Mouse (Mus musculus) kidney, postnatal 25 days (tissue): ENCODE data around the gene Sh2d7.
A peak's percentile ranks its signal among the peaks of the same experiment; 100 is the strongest.

Experiments
- DNase-seq, 2 experiments: peaks; one replicate each; pipeline ENCODE4 v3.0.0; 2021; ENCODE audit warnings: mixed read lengths in 2 of 2

Gene Sh2d7

DNA sequence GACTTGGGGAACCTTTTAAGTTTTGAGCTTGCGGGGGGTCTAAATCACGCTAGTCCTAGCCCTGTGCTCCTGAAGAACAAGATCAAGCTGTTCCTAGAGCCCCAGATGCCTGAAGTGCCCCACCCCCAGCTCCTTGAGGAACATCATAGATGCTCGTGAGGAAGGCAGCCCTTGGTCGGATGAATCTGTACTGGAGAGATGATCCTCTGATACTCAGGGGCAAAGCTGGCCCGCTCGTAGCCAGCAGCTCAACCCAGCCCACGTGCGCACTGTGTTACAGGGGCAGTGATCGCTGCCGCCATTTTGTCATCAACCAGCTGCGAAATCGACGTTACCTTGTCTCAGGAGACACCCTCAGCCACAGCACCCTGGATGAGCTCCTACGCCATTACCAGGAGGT lies at the start of gene Sh2d7:
TSS of gene Sh2d7 (plus strand) at position 301 of the 400 bp plus-strand sequence.
- no peak for DNase-seq

DNA sequence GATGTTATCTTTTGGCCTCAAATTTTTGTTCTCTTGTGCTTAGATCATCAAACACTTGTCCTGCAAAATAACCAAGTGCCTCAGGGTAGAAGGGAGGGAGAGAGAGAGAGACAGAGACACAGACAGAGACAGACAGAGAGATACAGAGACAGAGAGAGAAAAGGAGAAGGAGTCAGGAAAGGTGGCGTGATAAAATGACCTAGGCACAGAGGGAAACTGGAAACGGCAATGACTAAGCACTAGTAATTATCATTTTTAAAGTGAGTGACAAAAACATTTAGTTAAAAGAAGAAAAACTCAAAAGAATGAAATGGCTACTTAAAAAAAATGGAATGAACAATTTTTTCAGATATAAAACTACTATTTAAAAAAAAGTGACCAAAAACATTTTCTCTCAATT lies 49.2 kb upstream of the Sh2d7 start:
- no peak for DNase-seq

DNA sequence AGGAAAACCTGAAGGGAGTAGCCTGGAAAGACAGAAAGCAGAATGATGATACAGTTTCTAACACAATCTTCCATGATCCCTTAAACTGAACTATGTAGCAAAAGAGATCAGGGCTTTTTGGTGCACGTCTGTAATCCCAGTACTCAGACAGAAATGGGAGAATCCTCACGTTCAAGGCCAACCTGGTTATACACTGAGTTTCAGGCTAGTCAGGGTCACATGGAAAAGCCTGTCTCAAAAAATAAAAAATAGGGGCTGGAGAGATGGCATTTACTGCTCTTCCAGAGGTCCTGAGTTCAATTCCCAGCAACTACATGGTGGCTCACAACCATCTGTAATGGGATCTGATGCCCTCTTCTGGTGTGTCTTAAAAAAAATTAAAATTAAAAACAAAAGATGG lies 48.4 kb upstream of the Sh2d7 start:
- no peak for DNase-seq

DNA sequence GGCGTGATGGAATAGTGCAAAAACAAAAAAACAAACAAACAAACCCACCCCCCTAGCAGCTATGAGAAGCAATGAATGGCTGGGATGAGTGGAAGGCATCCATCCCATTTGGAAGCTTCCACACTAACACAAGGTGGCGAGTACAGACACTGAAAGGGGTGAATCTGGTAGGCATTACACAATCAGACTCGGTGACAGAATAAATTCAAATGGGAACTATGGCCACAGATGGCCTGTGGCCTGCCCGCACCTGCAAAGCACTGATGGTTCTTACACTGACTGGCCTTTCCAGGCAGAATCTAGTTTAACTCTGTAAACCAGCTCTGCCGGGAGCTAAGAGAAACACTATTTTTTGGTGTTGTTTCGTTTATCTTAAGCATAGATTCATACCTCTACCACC lies 39.5 kb upstream of the Sh2d7 start:
- DNase-seq = no peak

DNA sequence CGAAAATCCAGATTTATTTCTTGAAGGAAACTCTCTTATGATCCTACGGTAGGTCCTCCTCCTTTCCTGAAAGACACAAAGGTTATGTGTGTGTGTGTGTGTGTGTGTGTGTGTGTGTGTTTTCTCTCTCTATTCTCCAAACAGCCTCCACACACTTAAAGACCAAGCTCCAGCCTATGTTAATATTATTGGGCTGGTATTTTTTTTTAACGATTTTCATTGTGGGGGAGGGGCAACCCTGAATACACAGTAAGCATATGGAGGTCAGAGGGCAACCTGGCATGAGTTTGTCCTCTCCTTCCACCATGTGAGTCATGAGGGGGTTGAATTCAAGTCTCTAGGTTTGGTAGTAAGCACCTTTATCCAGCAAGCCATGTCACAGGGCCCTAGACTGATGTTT lies 39.0 kb upstream of the Sh2d7 start:
- no peak for DNase-seq

DNA sequence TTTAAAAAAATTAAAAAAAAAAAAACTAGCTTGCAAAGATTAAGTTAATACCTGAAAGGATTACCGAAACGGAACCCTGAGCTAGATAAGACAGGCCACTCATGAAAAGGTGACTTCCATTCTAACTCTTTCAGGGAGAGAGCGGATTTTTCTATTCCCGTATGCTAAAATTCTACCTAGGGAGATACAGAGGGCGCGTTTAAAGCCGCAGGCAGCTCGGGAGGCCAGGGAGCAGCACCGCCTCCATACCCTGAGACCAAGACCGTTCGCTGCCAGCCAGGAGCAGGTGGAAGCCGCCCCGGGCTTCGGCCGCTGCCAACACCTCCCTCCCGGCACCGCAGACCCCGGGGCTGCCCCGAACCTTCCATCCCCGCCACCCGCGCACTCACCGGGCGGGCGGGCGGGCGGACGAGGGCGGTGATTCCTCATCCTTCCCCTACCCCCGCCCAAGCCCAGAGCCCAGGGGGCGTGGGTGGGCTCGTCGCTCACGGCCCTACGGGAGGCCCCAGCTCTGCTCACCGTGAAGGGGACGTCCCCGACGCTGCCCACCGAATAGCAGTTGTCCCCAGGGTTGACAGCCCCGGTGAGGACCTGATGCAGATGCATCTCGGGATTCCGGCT lies 37.8 kb upstream of the Sh2d7 start:
- peak; percentile 58 to 77 for DNase-seq

DNA sequence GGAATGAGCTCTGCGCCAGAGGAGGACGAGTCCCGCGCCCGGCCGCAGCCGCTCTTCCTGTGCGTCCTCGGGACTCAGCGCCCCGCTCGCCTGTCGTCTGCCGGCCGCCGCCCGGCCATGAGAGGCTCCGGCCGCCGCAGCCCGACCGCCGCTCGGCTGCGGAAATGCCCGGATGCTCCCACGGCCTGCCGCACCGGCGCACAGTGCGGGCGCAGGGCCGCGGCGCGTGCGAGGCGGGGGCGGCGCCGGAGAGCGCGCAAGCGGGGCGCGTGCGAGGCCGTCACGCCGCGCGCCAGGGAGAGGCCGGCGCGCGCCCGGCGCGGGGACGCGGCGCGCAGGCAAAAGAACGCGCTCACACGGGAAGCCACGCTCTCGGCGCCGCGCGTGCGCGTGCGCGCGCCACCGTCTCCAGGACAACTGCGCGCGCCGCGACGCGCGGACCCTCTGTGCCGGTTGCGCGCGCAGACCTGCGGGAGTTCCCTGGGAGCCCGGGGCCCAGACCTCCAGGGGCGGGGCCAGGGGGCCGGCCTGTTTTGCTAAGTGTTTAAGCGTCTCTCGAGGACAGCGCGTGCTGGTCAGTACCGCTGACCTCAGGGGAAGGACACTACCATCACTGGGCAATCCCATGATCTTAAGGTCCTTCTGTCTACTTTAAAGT lies 37.2 kb upstream of the Sh2d7 start, which contains the start of gene Dmxl2:
TSS of gene Dmxl2 (minus strand) at position 174 of the 658 bp plus-strand sequence.
- peak; percentile 96 to 98 for DNase-seq

DNA sequence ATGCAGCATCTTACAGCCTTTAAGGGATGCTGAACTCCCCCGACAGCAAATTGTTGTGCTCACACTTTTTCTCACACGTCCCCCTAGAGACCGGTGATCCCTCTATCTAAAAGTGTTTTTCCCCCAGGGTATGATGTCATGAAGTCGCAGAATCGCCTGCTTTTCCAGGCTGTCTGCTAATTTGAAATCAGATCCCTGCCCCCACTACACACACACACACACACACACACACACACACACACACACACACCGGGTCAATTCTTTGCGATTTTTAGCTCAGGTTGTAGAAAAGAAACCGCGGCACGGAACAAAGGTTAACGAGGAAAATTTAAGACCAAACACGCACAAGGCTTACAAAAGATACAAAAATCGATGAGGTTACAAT lies 36.7 kb upstream of the Sh2d7 start:
- peak; percentile 25 to 49 for DNase-seq

DNA sequence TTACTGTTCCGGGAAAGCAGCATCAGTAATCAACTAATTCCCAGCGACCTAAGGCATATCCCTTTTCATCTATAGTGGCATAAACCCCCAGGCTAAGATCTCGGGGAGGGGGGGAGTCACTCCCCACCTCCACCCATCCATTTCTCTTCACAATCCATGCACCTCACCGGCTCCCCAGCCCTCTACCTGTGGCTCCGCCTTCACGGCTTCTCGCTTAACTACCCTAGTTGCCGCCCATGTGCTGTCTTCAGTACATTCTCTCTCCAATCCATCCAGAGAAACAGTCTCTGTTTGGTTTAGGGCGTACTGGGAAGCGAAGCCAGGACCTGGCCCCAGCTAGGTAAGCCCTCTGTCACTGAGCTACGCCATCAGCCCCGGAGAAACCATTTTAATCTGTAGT lies 35.9 kb upstream of the Sh2d7 start:
- DNase-seq = peak; percentile 48 to 72

DNA sequence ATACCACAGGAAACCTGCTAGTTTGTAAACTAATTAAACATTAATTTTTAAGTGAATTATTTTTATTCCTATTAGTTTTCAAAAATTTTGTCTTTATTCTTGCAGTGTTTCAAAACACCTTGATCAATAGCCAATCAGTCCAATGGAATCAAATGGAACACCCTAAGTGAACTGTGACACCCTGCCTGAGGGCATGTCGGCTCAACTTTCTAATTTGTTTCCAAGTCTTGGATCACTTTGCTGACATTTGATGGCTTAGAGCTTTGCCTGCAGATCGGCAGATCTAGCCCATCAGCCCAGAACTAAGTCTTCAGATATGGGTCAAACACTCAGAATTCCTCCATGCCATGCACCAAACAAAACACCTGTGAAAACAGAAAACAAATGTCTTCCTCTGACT lies 22.8 kb upstream of the Sh2d7 start:
- DNase-seq = no peak

DNA sequence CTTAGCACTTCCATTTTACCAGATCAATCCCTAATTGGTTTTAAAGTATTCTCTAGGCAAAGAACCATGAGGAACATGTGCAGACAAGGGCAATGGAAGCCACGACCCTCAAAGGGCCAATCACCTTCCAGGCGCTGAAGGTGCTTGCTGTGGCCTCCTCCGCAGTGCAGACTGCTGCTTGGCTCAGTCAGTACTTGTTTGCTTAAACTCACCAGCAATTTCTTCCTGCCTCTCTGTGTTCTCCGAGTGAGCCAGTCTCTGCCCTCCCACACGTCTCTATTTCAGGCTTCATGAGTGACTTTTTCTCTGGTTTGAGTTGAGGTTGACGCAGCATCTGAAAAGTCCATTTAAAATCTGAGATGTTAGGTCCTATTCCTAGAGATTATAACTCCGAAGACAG lies 19.9 kb upstream of the Sh2d7 start:
- DNase-seq = no peak

DNA sequence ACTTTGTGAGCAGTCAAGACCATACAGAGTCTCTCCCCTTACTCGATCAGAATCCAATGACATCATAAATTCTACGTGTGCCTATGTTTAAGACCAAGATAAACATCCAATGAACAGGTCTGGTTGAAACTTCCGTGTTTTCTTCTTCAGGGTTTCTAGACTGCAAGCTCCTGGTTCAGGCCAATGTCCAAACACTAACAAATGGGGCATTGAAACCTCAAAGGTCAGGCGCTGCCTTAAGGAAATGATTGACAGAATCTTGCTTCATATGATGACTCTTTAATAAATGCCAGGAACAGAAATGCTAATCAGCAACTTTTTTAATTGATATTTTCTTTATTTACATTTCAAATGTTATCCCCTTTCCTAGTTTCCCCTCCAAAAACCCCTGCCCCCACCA lies 18.5 kb upstream of the Sh2d7 start:
- peak; percentile 54 to 56 for DNase-seq

DNA sequence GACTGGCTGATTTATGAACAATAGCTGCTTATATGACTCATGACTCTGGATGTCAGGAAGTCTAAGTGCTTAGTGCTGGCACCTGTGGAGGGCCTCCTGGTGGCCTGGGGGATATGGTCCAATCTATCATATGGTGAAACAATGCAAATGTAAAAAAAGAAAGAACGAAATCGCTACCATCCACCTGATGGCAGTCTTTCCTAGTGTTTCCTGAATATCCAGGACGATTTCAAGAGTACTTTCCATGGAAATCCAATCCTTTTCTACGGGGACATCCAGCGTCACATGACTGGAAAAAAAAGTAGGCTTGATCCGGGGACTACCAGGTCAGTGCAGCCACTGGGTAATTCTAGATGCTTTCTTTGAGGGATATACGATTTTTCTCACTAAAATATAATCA lies 11.1 kb upstream of the Sh2d7 start:
- DNase-seq = no peak

DNA sequence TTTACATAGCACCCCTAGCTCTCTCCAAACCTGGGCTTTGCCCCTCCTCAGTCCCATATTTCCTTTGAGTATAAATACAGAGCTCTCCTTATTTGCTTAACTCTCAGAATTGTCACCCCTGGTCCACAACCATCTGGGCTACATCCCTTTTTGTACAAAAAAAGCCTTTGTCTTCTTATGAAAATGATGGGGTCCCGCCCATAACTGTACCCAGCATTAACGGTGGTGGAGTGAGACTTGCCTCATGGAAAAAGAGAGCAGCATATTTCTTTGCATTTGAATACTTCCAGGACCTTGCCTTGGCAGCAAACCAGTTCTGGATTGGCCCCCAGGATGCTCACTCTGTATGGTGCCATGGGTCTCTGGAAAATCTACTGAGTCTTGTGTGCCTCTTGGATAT lies 8.8 kb upstream of the Sh2d7 start:
- DNase-seq = no peak

DNA sequence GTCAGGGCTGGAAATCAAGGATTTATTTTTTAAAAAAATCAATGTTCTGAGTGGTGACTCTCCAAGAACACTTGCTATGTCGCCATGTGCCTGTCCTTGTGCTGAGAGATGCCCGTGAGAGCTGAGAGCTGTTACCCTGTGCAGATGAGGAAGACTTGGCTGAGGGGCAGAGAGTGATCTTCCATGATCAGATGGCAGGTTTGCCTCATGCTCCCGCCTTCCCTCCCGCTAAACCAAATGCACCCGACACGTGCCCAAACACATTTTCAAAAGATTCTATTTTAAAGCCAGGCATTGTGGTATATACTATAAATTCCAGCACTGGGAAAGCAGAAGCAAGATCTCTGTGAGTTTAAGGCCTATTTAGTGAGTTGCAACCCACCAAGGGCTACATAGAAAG lies 7.9 kb upstream of the Sh2d7 start:
- no peak for DNase-seq

DNA sequence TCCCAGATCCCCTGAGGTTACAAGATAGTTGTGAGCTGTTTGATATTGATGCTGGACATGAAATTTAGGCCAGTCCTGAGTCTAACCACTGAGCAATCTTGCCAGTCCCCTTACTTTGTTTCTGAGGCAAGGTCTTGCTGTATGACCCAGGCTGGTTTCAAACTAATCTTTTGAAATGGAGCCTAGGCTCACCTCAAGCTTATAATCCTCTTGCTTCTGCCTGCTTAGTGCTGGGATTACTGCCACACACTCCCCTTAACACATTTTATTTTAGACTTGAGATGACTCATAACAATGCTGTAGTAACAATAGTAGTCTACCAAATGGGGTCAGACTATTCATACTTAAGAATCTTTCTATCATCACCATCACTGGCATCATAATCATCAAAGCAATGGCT lies 7.4 kb upstream of the Sh2d7 start:
- no peak for DNase-seq

DNA sequence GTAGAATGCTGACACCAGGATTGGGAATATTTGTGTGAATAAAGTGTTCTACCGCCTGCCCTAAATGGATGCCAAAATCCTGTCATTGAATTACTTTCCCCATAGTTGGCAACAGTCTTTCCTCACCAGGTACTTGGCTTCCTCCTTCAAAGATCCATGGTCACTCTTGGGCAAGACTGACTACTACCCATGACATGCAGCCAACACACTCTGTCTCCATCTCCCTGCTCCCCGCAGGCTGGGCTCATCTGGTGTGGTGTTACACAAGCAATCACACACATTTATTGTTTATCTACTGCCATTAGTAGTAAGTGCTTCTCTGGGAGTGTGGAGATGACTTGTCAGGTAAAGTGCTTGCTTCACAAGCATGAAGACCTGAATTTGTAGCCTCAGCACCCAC lies 5.9 kb upstream of the Sh2d7 start:
- DNase-seq = no peak

DNA sequence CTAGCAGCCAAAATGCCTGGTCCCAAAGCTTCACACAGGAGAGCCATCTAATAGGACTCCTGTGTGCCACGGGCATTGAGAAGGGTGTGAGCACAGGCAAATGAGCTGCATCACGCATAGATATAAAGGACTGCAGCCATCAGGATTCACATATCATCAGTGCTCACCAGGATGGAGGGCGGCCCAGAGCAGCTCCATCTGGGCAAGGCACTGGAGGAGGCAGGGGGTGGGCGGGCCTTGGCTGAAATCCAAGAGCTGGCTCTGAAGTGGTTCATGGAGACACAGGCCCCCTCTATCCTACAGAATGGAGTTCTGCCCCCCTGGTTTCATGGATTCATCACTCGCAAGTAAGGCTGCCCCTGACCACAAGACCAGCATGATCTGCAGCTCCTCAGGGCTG lies 4.8 kb upstream of the Sh2d7 start:
- peak in 1 of 2 experiments; percentile 9 for DNase-seq

DNA sequence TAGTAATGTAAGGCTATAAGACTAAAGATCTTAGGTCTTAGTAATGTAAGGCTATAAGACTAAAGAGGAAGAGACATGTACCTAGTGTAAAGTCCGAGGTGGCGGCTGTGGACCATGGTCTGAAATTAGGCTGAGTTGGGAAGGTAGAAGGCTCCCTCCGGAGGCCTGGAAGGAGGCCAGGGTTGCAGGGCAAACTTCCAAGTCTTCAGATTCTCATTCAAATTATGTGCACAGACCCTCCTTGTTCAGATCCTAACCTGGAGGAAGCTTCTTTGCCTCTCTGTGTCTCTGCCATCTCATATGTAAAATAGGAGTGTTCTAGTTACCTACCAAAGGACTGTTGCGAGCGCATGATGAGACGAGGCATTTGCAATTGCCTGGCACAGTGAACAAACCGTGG lies 2.5 kb upstream of the Sh2d7 start:
- DNase-seq = peak in 1 of 2 experiments; percentile 65

DNA sequence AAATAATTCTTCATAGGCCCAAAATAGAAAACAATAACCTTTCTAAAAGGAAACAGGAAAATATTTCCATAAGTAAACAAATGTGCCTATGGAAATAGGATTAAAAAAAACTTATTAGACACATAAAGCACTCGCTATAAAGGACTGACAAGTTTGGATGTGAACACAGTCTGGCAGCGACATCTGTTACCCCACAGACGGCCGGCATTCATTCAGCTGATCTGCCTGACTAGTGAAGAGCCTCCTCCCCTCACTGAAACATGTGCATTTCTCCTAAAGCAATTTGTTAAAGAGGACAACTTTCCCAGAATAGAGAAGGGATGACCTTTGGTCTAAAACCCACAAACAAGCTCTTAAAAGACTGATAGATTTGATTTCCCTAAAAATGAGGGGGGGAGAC lies 1.8 kb upstream of the Sh2d7 start:
- DNase-seq = no peak

DNA sequence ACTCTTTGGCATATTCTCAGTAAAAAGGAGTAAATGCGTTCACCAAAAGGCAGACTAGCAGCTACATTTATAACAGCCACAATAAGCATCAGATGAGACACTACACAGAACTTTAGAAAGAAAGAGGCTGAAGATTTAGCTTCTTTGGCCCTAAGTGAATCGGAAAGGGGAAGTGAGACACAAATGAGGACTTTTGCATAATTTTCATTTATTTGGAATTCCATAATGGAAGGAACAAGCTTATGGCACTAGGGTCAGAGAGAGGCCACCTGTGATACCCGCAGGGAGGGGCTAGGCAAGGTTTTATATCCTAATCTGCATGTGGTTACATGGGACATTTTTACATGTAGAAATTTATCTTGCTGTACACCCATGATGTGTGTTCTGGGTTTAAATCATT lies 1.3 kb upstream of the Sh2d7 start:
- no peak for DNase-seq

DNA sequence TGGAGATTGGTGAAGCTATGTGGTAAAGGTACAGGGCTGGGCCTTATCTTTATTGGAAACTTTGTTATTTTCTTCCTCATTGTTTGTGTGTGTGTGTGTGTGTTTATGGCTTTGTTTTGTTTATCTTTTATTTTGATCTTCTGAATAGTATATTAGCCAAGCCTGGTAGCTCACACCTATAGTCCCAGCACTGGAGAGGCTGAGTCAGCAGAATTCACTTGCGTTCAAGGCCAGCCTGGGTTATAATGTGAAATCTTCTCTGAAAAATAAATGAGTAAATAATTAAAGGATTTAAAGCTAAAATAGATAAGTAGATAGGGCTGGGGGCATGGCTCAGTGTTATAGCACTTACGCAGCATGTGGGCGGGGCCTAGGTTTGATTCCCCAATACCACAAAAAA lies 540 bp upstream of the Sh2d7 start:
- DNase-seq = no peak

DNA sequence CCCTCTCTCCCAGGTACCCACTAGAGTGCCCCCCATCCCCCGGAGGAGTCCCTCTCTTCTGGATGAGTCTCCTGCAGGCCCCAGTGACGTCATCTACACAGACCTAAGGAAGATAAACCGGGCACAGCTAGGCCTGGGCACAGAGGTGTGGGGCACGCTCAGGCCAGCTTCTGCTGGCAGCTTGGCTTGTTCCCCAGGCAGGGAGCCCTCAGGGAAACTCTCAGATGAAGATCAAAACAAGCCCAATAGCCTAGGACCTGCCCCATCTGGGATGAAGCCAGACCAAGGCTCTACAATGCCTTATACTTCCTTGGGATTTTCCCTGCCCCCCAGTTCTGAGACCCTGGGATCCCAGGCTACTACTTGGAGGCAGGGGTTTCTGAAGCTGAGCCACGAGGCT lies 2.0 kb downstream of the Sh2d7 start:
- DNase-seq = no peak

DNA sequence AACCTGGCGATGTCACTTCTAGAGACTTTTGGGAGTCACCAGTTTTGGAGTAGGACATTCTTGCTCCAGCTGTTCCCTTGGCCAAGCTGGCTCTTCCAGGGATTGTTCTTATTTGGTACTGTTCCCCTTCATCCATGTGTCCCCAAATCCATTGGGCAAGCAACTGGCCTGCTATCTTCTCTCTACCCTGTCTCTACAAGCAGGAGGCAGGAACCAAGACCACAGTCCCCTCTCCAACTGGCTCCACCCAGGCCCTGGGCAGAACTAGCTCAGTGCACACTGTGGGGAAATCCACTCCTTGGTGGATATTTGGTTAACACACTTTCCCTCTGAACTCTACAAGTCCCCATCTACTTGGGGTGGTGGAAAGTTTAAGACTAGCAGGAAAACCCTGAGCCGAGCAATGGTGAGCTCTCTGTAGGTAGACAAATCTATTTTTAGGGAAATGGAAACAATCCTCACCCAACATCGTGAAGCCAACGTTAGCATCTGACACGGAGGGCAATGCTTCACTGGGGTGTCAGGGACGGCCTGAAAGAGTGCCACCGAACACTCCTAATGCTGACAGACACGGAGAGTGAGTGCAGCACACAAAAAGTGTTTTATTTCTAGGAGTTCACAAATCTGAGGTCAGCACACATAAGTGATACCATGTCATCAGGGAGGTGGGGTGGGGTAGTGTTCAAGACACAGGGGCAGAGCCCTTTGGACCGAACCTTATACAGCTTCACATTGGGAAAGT lies 5.6 kb downstream of the Sh2d7 start:
- no peak for DNase-seq
